Mouse (Mus musculus) small intestine, adult 2 months (tissue): ENCODE measurements around the gene Lama4.

Source experiments
- CTCF ChIP-seq: fragments of 200-500 bp; IDR thresholded peaks from 2 replicates; pipeline ENCODE4 v1.5.1; 2012; ENCODE audit warnings: low read depth, mild to moderate bottlenecking, control low read depth, inconsistent platforms, low read length, moderate library complexity, mixed read lengths; ENCODE audit not compliant: insufficient replicate concordance, insufficient read length; ENCODE audit errors: extremely low read depth
- POLR2A ChIP-seq: fragments of 200-500 bp; IDR thresholded peaks from 2 replicates; pipeline ENCODE4 v1.6.1; 2012; ENCODE audit warnings: low read depth, mild to moderate bottlenecking, control low read depth, inconsistent platforms, low read length, moderate library complexity

- no peak for TF ChIP-seq CTCF
- no peak for TF ChIP-seq POLR2A
Observed at GRCm38 (mm10) chr10:38992827-38993226, 27.5 kb downstream of the Lama4 start.
